Mouse (Mus musculus) CD8-positive naive resting alpha-beta T cell, adult 2 months (primary cell): ENCODE measurements around the gene Isx.

Experiments
- DNase-seq, 2 experiments: peaks; one replicate each; pipeline ENCODE4 v3.0.0; 2022; ENCODE audit warnings: low read depth in 2 of 2, low spot score in 2 of 2

Isx gene

DNA sequence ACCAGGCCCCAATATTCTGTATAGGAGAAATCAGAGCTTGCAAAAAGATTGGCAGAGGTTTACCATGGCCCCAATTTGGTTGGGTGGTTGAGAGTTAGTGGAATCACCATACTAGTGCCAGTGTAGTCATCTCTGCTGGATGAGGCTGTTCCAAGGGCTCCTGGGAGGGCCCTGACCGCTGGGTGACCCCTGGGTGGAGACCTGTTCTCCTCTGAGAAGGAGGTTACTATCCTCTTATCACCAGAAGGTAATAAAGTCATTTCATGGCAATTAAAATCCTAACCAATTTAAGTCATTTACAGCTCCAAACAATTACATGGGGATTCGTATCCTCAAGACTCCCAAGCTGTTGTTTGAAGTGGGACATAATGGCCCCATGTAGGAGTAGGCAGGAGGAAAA, 24.3 kb downstream of the Isx start:
- no peak for DNase-seq

DNA sequence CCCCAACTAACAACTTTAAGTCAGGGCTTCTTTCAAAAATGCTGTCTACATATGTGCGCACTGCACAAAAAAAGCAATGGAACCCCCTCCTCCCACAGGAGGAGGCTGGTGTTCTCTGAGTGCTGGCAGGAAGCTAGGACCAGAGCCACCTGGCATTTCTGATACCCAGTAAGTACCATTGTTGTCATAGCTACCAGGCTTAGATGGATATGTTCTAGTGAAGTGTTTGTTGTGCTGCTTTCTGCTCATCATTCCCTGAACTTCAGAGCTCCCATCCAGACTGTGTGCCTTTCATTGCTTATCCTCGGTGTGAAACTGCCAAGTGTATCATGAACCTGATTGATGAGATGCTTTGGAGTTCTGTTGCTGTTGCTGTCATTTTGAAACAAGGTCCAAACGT, 26.8 kb downstream of the Isx start:
- no peak for DNase-seq

GRCm38 (mm10) chr8:74901765-74902164, 28.8 kb downstream of the Isx start:
- DNase-seq, result no peak

DNA sequence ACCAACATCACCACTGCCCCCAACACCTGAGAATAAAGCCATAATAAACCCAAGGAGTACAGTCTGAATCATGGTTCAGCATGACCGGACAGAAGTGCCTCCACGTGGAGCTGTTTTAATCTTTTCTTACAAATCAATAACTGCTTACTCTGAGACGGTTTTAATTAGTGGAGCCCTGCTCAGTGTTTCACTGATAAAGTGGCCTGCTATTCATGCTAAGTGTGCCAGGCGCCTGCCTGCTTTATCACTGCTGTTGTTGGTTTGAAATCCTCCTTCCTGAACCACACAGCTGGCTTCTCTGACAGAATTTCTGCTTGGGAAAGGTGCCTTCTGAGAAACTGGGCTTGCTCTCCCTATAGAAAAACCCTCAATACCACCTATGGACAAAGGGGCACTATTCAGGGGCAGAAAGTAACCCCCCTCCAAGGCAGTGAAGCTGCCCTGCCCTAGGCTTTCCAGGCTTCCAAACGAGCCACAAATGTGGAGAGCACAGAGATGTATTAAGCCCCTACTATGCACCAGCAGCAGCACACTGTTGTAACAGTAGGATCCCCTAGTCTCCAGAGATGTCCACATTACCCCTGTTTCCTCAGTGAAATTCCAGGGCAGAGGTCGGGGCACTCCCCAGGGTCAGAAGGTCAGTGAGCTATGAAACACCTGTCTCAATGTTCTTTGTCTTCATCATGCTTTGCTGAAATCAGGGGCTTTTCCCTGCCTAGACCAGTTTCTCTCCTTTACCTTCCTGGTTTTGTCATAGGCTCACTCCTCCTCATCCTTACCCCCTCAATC, 30.3 kb downstream of the Isx start:
- no peak for DNase-seq

- no peak for DNase-seq
These were observed 33.4 kb downstream of the Isx start for GRCm38 (mm10) chr8:74906333-74906732.

DNA sequence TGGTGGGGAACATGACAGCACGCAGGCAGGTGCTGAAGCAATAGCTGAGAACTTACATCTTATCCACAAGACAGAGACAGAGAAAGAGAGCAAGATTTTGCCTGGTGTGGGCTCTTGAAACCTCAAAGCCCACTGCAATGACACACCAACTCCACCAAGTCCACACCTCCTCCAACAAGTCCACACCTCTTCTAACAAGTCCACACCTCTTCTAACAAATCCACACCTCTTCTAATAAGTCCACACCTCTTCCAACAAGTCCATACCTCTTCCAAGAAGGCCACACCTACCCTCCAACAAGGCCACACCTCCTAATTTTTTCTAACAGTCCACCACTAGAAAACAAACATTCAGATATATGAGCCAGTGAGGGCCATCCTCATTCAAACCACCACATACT, 37.7 kb downstream of the Isx start:
- DNase-seq, result no peak

DNA sequence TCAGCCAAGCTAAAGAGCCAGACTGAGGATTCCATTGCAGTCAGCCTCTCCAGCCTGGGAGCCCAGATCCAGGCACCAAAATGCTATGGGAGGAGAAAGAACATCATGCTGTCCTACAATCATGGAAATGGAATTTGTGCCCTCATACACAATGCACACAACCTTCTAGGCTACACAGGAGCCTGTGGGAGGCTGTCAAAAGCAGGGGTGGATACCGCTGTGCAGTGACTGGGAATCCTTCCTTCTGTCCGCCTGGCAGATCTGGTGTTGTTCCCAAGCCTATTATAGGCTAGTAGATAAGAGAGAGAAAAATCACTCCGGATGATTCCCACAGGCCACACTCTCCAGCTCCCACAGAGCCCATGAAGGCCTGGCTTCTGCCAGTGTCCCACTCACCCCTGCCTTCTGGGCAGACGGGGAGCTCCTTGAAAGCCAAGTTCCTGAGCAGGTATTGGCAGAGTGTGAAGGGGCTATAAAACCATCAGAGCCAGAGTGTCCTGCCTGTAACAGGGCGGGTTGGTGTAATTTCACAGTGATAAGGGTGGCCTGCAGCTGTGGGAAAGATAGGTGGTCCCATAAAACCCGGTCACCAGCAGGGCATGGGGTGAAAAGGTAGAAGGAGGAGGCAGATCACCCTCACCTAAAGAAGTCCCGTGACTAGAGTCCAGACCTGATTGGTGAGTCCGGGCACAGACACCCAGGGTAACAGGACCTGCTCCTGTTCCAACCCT, 47.9 kb downstream of the Isx start:
- no peak for DNase-seq

GRCm38 (mm10) chr8:74921882-74922518, 49.0 kb downstream of the Isx start:
- DNase-seq, result no peak

DNA sequence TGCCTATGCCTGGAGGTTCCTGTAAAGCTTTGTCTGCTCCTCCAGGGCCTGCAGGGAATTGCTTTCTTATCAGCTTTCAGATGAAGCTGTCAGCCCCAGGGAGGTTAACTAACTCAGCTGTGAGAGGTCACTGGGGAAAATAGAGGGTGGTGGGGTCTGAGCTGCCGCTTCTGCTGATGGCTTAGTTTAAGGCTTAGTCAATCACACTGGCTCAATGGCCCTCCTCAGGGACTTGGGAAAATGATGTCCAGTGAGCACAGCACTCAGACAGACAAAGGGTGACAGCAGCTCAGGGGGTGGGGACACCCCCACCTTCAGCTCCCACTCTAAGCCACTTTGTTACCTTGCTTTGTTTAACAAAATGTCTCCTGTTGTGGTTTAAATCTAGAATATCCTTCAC, 55.0 kb downstream of the Isx start:
- DNase-seq, result no peak

- no peak for DNase-seq
These were observed 57.8 kb downstream of the Isx start for GRCm38 (mm10) chr8:74930731-74931130.

GRCm38 (mm10) chr8:74935308-74935707, 62.3 kb downstream of the Isx start:
- DNase-seq, result no peak

DNA sequence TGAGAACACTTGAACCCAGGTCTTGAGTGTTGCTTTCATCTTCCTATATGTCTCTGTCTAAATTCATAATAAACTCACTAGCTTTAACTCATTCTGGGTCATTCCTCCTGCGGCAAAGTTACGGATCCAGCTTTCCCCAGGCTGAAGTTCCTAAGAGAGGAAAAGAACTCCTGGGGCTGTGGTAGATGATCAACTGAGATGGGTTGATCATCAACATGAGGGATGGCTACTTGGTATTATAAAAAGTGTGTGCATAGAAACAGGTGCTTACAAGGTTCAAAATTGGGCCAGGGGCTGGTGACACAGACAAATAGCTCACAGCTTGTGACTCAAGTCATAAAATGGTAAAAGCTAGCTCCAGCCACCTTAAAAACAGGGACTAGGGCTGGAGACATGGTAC, 63.7 kb downstream of the Isx start:
- DNase-seq, result no peak

GRCm38 (mm10) chr8:74942056-74942455, 69.1 kb downstream of the Isx start:
- DNase-seq, result no peak
